Mouse (Mus musculus) neural tube, embryonic 12.5 days (tissue): Measurements from ENCODE around the gene Hist1h3f. TPM values are rescaled to one million over a fixed set of nuclear protein-coding genes. Genes with fewer than 3 reads are reported as not detected.
A peak's percentile ranks its signal among the peaks of the same experiment; 100 is the strongest.
"Not testable (repeated sequence)": the region's sequence is repeated elsewhere in the genome, so short reads cannot be mapped to it uniquely, and the experiment has no call there.

Source experiments
- ATAC-seq: fragments of 200-750 bp; cut with Nextera tagmentation; 2 replicates; pipeline ENCODE4 v1.8.0; 2017; ENCODE audit warnings: low read depth, mild to moderate bottlenecking, moderate TSS enrichment, moderate library complexity; ENCODE audit not compliant: low FRiP score
- H3K27ac ChIP-seq: fragments of 300-500 bp; sonication (generic); 2 replicates; pipeline ENCODE4 v1.5.1; 2016
- H3K27me3 ChIP-seq: fragments of 300-500 bp; sonication (generic); replicated peaks from 2 replicates; pipeline ENCODE4 v1.6.1; 2016; ENCODE audit warnings: mild to moderate bottlenecking
- H3K36me3 ChIP-seq: fragments of 300-500 bp; sonication (generic); 2 replicates; pipeline ENCODE4 v1.6.1; 2016; ENCODE audit warnings: mild to moderate bottlenecking
- H3K4me1 ChIP-seq: fragments of 300-500 bp; sonication (generic); 2 replicates; pipeline ENCODE4 v1.6.1; 2016
- H3K4me2 ChIP-seq: fragments of 300-500 bp; sonication (generic); replicated peaks from 2 replicates; pipeline ENCODE4 v1.6.1; 2016; ENCODE audit warnings: mild to moderate bottlenecking
- H3K4me3 ChIP-seq: fragments of 300-500 bp; sonication (generic); 2 replicates; pipeline ENCODE4 v1.5.1; 2016
- H3K9ac ChIP-seq: fragments of 300-500 bp; sonication (generic); 2 replicates; pipeline ENCODE4 v1.6.1; 2016; ENCODE audit warnings: mild to moderate bottlenecking
- H3K9me3 ChIP-seq: fragments of 300-500 bp; sonication (generic); 2 replicates; pipeline ENCODE4 v1.6.1; 2016; ENCODE audit warnings: mild to moderate bottlenecking
- WGBS: fragments of 180-500 bp; shearing (Covaris S2); methylation state at CpG from one replicate; pipeline ENCODE4 v1.1.7; 2016; 5-methylcytosine and 5-hydroxymethylcytosine counted together
- polyA plus RNA-seq: library from polyadenylated mRNA; unstranded; fragments of >200 nt; fragmentation: Nextera tagmentation; extraction: Ambion mirVana; gene quantifications from 2 replicates; pipeline ENCODE4 v1.2.1, GENCODE M21; 2016

Hist1h3f gene
- polyA plus RNA-seq, 1 experiment from 2014 or later = 0.60 TPM

GRCm38 (mm10) chr13:23573898-23574524 lies 30.2 kb downstream of the Hist1h3f start, which contains the start of the genes Hist1h2bf and Hist1h2ad:
Gene Hist1h2bf (minus strand): TSS chr13:23574196.
Gene Hist1h2ad (plus strand): TSS chr13:23574381.
- peak within 1 kb of the TSS; percentile 25 for H3K4me3 ChIP-seq
- under 1% methylated on average over 42 of the region's 42 CpGs for WGBS
- H3K27ac ChIP-seq = peak within 1 kb of the TSS; percentile 62
- H3K4me2 ChIP-seq = peak within 1 kb of the TSS; percentile 72
- not testable (repeated sequence) for H3K9me3 ChIP-seq, H3K36me3 ChIP-seq, H3K27me3 ChIP-seq
- H3K4me1 ChIP-seq = peaks cover 28% of the 10 kb centered on the region
- H3K9ac ChIP-seq = peak within 1 kb of the TSS; percentile 47
- ATAC-seq = peak; percentile 90

GRCm38 (mm10) chr13:23574546-23575170 lies 30.8 kb downstream of the Hist1h3f start:
- peak overlapping the region; percentile 45; the same call in 1 of the 2 replicates for H3K9ac ChIP-seq
- not testable (repeated sequence) for H3K27me3 ChIP-seq, H3K36me3 ChIP-seq, H3K27ac ChIP-seq, H3K9me3 ChIP-seq
- H3K4me3 ChIP-seq = peak overlapping the region; percentile 25; the same call in 1 of the 2 replicates
- H3K4me2 ChIP-seq = peak overlapping the region; percentile 72
- WGBS = 1% methylated on average over 11 of the region's 39 CpGs
- H3K4me1 ChIP-seq = peaks cover 28% of the 10 kb centered on the region
- ATAC-seq = peak; percentile 5

- Histone ChIP-seq H3K27me3 (no peaks in the 10 kb centered on the region), H3K4me1 (peaks cover 24% of the 10 kb centered on the region), H3K4me3 (peak within 1 kb of the TSS; percentile 41), H3K27ac (peak within 1 kb of the TSS; percentile 51; the same call in 1 of the 2 replicates), H3K36me3 (no peaks in the 10 kb centered on the region), H3K9me3 (no peaks in the 10 kb centered on the region), H3K9ac (peak within 1 kb of the TSS; percentile 65), H3K4me2 (peak within 1 kb of the TSS; percentile 62)
- ATAC-seq = peak; percentile 51
- under 1% methylated on average over 18 of the region's 18 CpGs for WGBS
These were observed 31.5 kb downstream of the Hist1h3f start, which contains the start of gene Hist1h3d for GRCm38 (mm10) chr13:23575271-23575851. Gene Hist1h3d (plus strand): TSS chr13:23575763.

GRCm38 (mm10) chr13:23575864-23576313 lies 32.0 kb downstream of the Hist1h3f start:
- H3K36me3 ChIP-seq, ATAC-seq, H3K9me3 ChIP-seq, H3K27me3 ChIP-seq: not testable (repeated sequence)
- peak overlapping the region; percentile 51; the same call in 1 of the 2 replicates for H3K27ac ChIP-seq
- peaks cover 24% of the 10 kb centered on the region for H3K4me1 ChIP-seq
- 2% methylated on average over 19 of the region's 40 CpGs for WGBS
- peak overlapping the region; percentile 62 for H3K4me2 ChIP-seq
- H3K9ac ChIP-seq = peak overlapping the region; percentile 65
- H3K4me3 ChIP-seq = peak overlapping the region; percentile 41

- WGBS = 7% methylated on average over 7 of the region's 7 CpGs
- ATAC-seq = no peak
- Histone ChIP-seq H3K27ac (peak overlapping the region; percentile 51; the same call in 1 of the 2 replicates), H3K4me3 (peak overlapping the region; percentile 41), H3K4me2 (peak overlapping the region; percentile 62), H3K27me3 (no peaks in the 10 kb centered on the region), H3K4me1 (peaks cover 24% of the 10 kb centered on the region), H3K9me3 (no peaks in the 10 kb centered on the region), H3K36me3 (no peaks in the 10 kb centered on the region), H3K9ac (peak overlapping the region; percentile 65)
These were observed 32.6 kb downstream of the Hist1h3f start for GRCm38 (mm10) chr13:23576351-23576881.

- WGBS = 57% methylated on average over 6 of the region's 6 CpGs
- 0 out of 2 replicates have a peak overlapping the region, but pooled peaks have one; percentile 41 for H3K4me3 ChIP-seq
- H3K27me3 ChIP-seq = no peaks in the 10 kb centered on the region
- no peak overlapping the region for H3K27ac ChIP-seq
- peak overlapping the region; percentile 62 for H3K4me2 ChIP-seq
- no peaks in the 10 kb centered on the region for H3K36me3 ChIP-seq
- no peaks in the 10 kb centered on the region for H3K9me3 ChIP-seq
- no peak for ATAC-seq
- H3K4me1 ChIP-seq = peaks cover 27% of the 10 kb centered on the region
- no peak overlapping the region for H3K9ac ChIP-seq
These were observed 33.2 kb downstream of the Hist1h3f start for GRCm38 (mm10) chr13:23576906-23577639.

GRCm38 (mm10) chr13:23577835-23578234 lies 34.0 kb downstream of the Hist1h3f start:
- H3K9me3 ChIP-seq = no peaks in the 10 kb centered on the region
- 88% methylated on average over 1 of the region's 1 CpGs for WGBS
- H3K27ac ChIP-seq = no peak overlapping the region
- no peaks in the 10 kb centered on the region for H3K27me3 ChIP-seq
- ATAC-seq = no peak
- no peaks in the 10 kb centered on the region for H3K36me3 ChIP-seq
- H3K4me1 ChIP-seq = peaks cover 26% of the 10 kb centered on the region
- H3K9ac ChIP-seq = no peak overlapping the region
- H3K4me2 ChIP-seq = no peak overlapping the region; the same call in 1 of the 2 replicates
- no peak overlapping the region for H3K4me3 ChIP-seq

- peaks cover 30% of the 10 kb centered on the region for H3K4me1 ChIP-seq
- no peaks in the 10 kb centered on the region for H3K27me3 ChIP-seq
- H3K4me2 ChIP-seq = peak within 1 kb of the TSS; percentile 65
- peak within 1 kb of the TSS; percentile 56 for H3K9ac ChIP-seq
- WGBS = under 1% methylated on average over 43 of the region's 43 CpGs
- no peaks in the 10 kb centered on the region for H3K36me3 ChIP-seq
- peak; percentile 86 for ATAC-seq
- H3K4me3 ChIP-seq = peak within 1 kb of the TSS; percentile 34
- no peaks in the 10 kb centered on the region for H3K9me3 ChIP-seq
- H3K27ac ChIP-seq = peak within 1 kb of the TSS; percentile 27
These were observed 37.8 kb downstream of the Hist1h3f start, which contains the start of gene Hist1h4d for GRCm38 (mm10) chr13:23581408-23582218. Gene Hist1h4d (plus strand): TSS chr13:23581598.

GRCm38 (mm10) chr13:23582219-23583056 lies 38.6 kb downstream of the Hist1h3f start:
- Histone ChIP-seq H3K27me3 (no peaks in the 10 kb centered on the region), H3K9me3 (no peaks in the 10 kb centered on the region), H3K36me3 (no peaks in the 10 kb centered on the region), H3K4me1 (peaks cover 27% of the 10 kb centered on the region), H3K27ac (peak overlapping the region; percentile 27), H3K9ac (peak overlapping the region; percentile 56), H3K4me3 (peak overlapping the region; percentile 34), H3K4me2 (peak overlapping the region; percentile 65)
- ATAC-seq = no peak
- 5% methylated on average over 6 of the region's 6 CpGs for WGBS

GRCm38 (mm10) chr13:23583387-23584068 lies 39.7 kb downstream of the Hist1h3f start:
- H3K4me2 ChIP-seq = peak overlapping the region; percentile 65; the same call in 1 of the 2 replicates
- no peaks in the 10 kb centered on the region for H3K36me3 ChIP-seq
- H3K9ac ChIP-seq = no peak overlapping the region
- H3K9me3 ChIP-seq = no peaks in the 10 kb centered on the region
- no peak for ATAC-seq
- H3K27me3 ChIP-seq = no peaks in the 10 kb centered on the region
- no peak overlapping the region for H3K4me3 ChIP-seq
- peaks cover 27% of the 10 kb centered on the region for H3K4me1 ChIP-seq
- H3K27ac ChIP-seq = no peak overlapping the region
